Mouse (Mus musculus): ENCODE results near the gene Rbks. TPM values are rescaled to one million over a fixed set of nuclear protein-coding genes. Genes with fewer than 3 reads are reported as not detected.

Rbks gene
- polyA plus RNA-seq, 1 experiment from 2014 or later = 3.5 TPM

DNA sequence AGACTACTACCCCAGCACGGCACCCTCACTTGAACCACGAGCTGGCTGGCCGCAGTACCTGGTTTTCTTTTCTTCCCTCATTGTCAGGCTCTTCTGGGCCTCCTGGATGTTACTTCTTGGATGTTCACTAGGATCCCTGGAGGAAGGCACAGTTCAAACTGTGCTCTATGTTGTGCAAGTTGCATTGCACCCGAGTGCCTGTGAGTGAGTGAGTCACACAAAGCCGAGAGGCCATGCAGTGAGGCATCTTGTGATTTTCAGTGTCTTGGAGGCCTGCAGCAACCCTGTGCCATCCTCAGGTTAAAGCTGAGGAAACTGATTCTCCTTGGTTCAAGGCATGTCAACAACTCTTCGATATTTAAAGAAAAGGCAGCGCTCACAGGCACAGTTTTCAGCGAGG lies 68.9 kb downstream of the Rbks start:
- TF ChIP-seq CTCF (IDR thresholded peaks at IDR 0.05; ENCODE audit: low read depth) = no peak
- Histone ChIP-seq H3K27ac (ENCODE audit: low read depth) (no peak overlapping the region), H3K4me3 (ENCODE audit: low read depth, low read length) (no peak overlapping the region), H3K36me3 (ENCODE audit: insufficient read depth) (0 out of 2 replicates have a peak, but pooled peaks cover 2% of the 10 kb centered on the region), H3K9me3 (ENCODE audit: low read depth, low read length) (no peaks in the 10 kb centered on the region), H3K4me1 (ENCODE audit: insufficient read depth) (0 out of 2 replicates have a peak, but pooled peaks cover 6% of the 10 kb centered on the region), H3K9ac (no peak overlapping the region), H3K4me2 (no peak overlapping the region), H3K27me3 (ENCODE audit: insufficient read depth, low read length) (no peaks in the 10 kb centered on the region)
- ATAC-seq (ENCODE audit: insufficient read depth) = no peak
- 84% methylated on average over 8 of the region's 8 CpGs for WGBS
- no peak for DNase-seq

GRCm38 (mm10) chr5:31627562-31628526 lies 69.6 kb downstream of the Rbks start:
- no peak overlapping the region for H3K4me2 ChIP-seq
- no peak for DNase-seq
- 0 out of 2 replicates have a peak, but pooled peaks cover 6% of the 10 kb centered on the region for H3K4me1 ChIP-seq (ENCODE audit: insufficient read depth)
- H3K27me3 ChIP-seq (ENCODE audit: insufficient read depth, low read length) = no peaks in the 10 kb centered on the region
- H3K27ac ChIP-seq (ENCODE audit: low read depth) = no peak overlapping the region
- ATAC-seq (ENCODE audit: insufficient read depth) = no peak
- H3K4me3 ChIP-seq (ENCODE audit: low read depth, low read length) = no peak overlapping the region
- peaks cover 8% of the 10 kb centered on the region; the same call in 1 of the 2 replicates for H3K36me3 ChIP-seq (ENCODE audit: insufficient read depth)
- no peak for TF ChIP-seq CTCF (IDR thresholded peaks at IDR 0.05; ENCODE audit: low read depth)
- H3K9me3 ChIP-seq (ENCODE audit: low read depth, low read length) = no peaks in the 10 kb centered on the region
- no peak overlapping the region for H3K9ac ChIP-seq
- 60% methylated on average over 9 of the region's 9 CpGs for WGBS

DNA sequence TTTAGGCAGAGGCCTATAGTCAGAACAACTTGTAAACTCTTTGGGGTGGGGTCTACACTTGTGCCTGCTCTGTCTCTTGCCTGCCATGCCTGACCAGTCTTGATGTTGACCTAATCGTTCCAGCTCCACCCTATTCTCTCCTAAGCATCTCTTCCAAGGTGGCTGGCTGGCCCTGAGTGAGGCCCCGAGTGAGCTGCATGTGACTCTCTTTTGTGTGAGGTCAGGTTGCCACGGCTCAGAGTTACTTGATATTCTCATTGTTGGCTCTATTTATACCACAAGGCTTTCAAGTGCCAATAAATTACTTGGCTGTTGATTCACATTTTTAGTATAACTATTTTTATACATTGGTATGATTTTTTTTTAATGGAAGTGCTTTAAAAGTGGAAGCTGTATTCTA lies 70.3 kb downstream of the Rbks start:
- DNase-seq = no peak
- TF ChIP-seq CTCF (IDR thresholded peaks at IDR 0.05; ENCODE audit: low read depth) = no peak
- WGBS = 31% methylated on average over 3 of the region's 3 CpGs
- Histone ChIP-seq H3K9ac (no peak overlapping the region), H3K4me1 (ENCODE audit: insufficient read depth) (0 out of 2 replicates have a peak, but pooled peaks cover 6% of the 10 kb centered on the region), H3K36me3 (ENCODE audit: insufficient read depth) (peaks cover 15% of the 10 kb centered on the region; the same call in 1 of the 2 replicates), H3K4me3 (ENCODE audit: low read depth, low read length) (no peak overlapping the region), H3K27me3 (ENCODE audit: insufficient read depth, low read length) (no peaks in the 10 kb centered on the region), H3K9me3 (ENCODE audit: low read depth, low read length) (no peaks in the 10 kb centered on the region), H3K4me2 (no peak overlapping the region), H3K27ac (ENCODE audit: low read depth) (no peak overlapping the region)
- no peak for ATAC-seq (ENCODE audit: insufficient read depth)

DNA sequence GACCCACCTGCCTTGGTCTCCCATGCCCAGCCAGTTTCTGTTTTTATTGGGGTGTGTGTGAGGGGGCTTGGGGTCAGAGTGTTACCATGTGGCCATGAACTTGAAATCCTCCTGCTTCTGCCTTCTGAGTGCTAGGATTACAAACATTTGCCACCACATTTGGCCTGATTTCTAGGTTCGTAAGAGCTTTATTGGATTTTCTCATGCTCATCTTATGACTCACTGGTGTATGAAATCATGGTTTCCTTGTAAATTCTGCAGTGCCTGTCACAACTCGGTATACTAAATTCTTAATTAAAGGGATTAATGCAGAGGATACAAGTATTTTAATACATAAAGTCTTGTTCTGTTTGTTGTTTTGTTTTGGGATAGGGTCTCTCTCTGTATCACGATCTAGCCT lies 77.1 kb downstream of the Rbks start:
- ATAC-seq (ENCODE audit: insufficient read depth) = no peak
- no peak for TF ChIP-seq CTCF (IDR thresholded peaks at IDR 0.05; ENCODE audit: low read depth)
- Histone ChIP-seq H3K9ac (no peak overlapping the region), H3K4me2 (no peak overlapping the region), H3K4me3 (ENCODE audit: low read depth, low read length) (no peak overlapping the region), H3K9me3 (ENCODE audit: low read depth, low read length) (no peaks in the 10 kb centered on the region), H3K4me1 (ENCODE audit: insufficient read depth) (no peaks in the 10 kb centered on the region), H3K36me3 (ENCODE audit: insufficient read depth) (peaks cover 62% of the 10 kb centered on the region), H3K27me3 (ENCODE audit: insufficient read depth, low read length) (no peaks in the 10 kb centered on the region), H3K27ac (ENCODE audit: low read depth) (no peak overlapping the region)
- no peak for DNase-seq
- WGBS = 93% methylated on average over 3 of the region's 3 CpGs

GRCm38 (mm10) chr5:31614339-31615025 lies 82.9 kb downstream of the Rbks start:
- DNase-seq = no peak
- no peaks in the 10 kb centered on the region for H3K4me1 ChIP-seq (ENCODE audit: insufficient read depth)
- peak overlapping the region; percentile 61 for H3K4me2 ChIP-seq
- TF ChIP-seq CTCF (IDR thresholded peaks at IDR 0.05; ENCODE audit: low read depth) = no peak
- H3K27ac ChIP-seq (ENCODE audit: low read depth) = peak overlapping the region; percentile 88
- ATAC-seq (ENCODE audit: insufficient read depth) = no peak
- no peaks in the 10 kb centered on the region for H3K9me3 ChIP-seq (ENCODE audit: low read depth, low read length)
- H3K27me3 ChIP-seq (ENCODE audit: insufficient read depth, low read length) = no peaks in the 10 kb centered on the region
- peaks cover 31% of the 10 kb centered on the region for H3K36me3 ChIP-seq (ENCODE audit: insufficient read depth)
- H3K9ac ChIP-seq = peak overlapping the region; percentile 73
- 39% methylated on average over 6 of the region's 6 CpGs for WGBS
- H3K4me3 ChIP-seq (ENCODE audit: low read depth, low read length) = peak overlapping the region; percentile 68

- H3K4me1 ChIP-seq (ENCODE audit: insufficient read depth) = no peaks in the 10 kb centered on the region
- no peaks in the 10 kb centered on the region for H3K9me3 ChIP-seq (ENCODE audit: low read depth, low read length)
- peak; percentile 54 for TF ChIP-seq CTCF (IDR thresholded peaks at IDR 0.05; ENCODE audit: low read depth)
- no peaks in the 10 kb centered on the region for H3K27me3 ChIP-seq (ENCODE audit: insufficient read depth, low read length)
- DNase-seq (peak; percentile 94), ATAC-seq (ENCODE audit: insufficient read depth) (peak; percentile 96)
- H3K9ac ChIP-seq = peak overlapping the region; percentile 73
- WGBS = 0% methylated on average over 37 of the region's 37 CpGs
- peaks cover 24% of the 10 kb centered on the region for H3K36me3 ChIP-seq (ENCODE audit: insufficient read depth)
- peak overlapping the region; percentile 68 for H3K4me3 ChIP-seq (ENCODE audit: low read depth, low read length)
- peak overlapping the region; percentile 61 for H3K4me2 ChIP-seq
- peak overlapping the region; percentile 88 for H3K27ac ChIP-seq (ENCODE audit: low read depth)
These were observed 83.6 kb downstream of the Rbks start for GRCm38 (mm10) chr5:31613852-31614286.

DNA sequence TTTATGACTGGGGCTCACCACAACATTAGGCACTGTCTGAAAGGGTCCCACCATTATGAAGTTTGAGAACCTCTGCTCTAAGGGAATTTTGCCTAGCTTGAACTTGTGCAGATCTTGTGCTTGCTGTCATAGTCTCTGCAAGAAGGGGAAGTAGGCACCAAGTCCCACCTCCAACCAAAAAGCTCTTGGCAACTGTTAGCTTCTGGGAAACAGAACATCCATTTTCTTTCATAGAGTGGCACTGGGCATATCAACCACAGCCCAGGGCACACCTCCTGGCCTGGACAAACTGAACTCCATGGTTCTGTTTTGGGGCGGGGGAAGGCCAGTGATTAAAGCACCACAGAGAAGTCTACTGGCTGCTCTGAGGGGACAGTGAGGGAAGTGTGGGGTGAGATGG lies 86.2 kb downstream of the Rbks start:
- no peak overlapping the region for H3K4me2 ChIP-seq
- no peak for TF ChIP-seq CTCF (IDR thresholded peaks at IDR 0.05; ENCODE audit: low read depth)
- H3K36me3 ChIP-seq (ENCODE audit: insufficient read depth) = peaks cover 4% of the 10 kb centered on the region
- H3K27ac ChIP-seq (ENCODE audit: low read depth) = no peak overlapping the region
- ATAC-seq (ENCODE audit: insufficient read depth) (no peak), DNase-seq (no peak)
- H3K4me1 ChIP-seq (ENCODE audit: insufficient read depth) = no peaks in the 10 kb centered on the region
- H3K27me3 ChIP-seq (ENCODE audit: insufficient read depth, low read length) = no peaks in the 10 kb centered on the region
- no peaks in the 10 kb centered on the region for H3K9me3 ChIP-seq (ENCODE audit: low read depth, low read length)
- H3K4me3 ChIP-seq (ENCODE audit: low read depth, low read length) = no peak overlapping the region
- WGBS = 100% methylated on average over 1 of the region's 1 CpGs
- H3K9ac ChIP-seq = no peak overlapping the region
